Mouse (Mus musculus): ENCODE measurements around the gene 6430531B16Rik.

DNA sequence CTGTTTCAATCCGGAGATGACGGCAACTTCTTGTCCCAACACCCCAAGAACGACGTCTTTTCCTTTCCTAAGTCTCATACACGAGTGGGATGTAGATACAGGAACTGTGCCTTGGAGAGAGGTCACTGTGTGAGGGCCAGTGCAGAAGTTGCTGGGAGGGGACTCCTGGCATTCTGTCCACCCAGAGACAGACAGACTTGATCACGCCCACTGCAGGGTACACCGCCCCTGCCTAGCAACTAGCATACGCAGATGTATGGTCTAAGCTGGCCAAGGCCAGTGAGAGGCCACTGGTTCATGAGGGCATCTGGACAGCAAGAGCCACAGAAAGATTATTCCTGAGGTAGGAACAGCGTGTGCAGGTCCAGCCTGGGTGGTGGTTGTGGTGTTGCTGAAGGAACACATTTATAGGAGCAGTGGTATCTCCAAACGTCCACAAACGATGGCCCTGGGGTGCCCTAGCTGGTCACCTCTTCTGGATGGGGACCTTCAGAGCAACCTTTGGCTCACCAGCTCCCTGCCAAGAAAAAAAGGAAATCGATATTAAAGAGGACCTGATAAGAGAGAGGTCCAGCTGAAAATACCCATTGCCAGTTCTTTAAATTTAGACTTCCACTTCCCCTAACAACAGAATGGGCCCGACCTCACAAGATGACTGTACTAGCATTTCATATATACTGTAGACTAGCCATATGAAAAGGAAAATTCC is 610 bp upstream of the 6430531B16Rik start:
- TF ChIP-seq CTCF (IDR thresholded peaks at IDR 0.05; ENCODE audit: borderline replicate concordance, extremely low read depth, insufficient read depth, insufficient read length) = no peak
- TF ChIP-seq POLR2A (IDR thresholded peaks at IDR 0.05; ENCODE audit: borderline replicate concordance, extremely low read depth, insufficient read depth, insufficient read length, poor library complexity, severe bottlenecking) = no peak
